Mouse (Mus musculus): ENCODE results near the gene Kcnc3.

The Kcnc3 gene

DNA sequence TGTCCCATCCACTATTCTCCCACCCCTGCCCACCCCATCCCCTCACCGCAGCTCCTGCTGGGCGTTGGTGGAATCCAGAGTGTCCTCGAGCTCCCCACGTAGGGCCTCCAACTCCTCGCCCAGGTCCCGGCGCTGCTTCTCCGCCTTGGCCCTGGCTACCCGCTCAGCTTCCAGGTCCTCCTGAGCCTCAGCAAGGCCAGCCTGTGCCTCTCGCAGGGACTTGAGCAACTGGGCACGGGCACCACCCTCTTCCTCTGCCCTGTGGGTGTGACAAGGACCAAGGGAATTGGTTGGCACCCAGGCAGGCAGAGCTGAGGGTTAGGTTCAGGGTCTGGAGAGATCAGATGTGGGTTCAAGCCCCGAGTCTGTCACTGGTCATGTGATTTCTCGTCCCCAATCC lies 36.5 kb downstream of the Kcnc3 start:
- no peak for DNase-seq (ENCODE audit: low read depth, low spot score)

DNA sequence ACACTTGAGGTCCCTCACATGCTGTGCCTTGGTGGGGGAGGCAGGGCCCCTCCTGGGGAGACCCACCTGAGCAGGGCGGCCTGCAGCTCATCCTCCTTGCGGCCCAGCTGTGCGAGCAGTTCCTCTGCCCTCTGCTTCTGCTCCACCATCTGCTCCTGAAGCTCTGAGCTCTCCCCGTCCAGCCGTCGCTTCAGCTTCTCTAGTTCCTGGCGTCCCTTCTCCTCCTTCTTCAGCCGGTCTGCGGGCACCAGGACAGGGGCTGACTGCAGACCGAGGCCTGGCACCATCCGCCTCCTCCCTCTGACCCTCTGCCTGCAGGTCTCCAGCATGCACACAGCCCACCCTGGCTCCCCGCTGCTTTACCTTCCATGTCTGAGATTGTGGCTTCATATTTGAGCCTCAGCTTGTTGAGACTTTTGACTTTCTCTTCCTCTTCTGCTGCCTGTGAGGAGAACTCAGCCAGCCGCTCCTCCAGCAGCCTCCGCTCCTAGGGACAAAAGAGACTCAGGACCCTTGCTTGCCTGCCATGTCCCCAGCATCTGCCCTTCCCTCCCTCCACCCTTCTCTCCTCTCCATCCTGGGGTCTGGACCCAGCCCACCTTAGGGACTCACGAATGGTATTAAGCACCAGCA lies 38.1 kb downstream of the Kcnc3 start:
- no peak for DNase-seq (ENCODE audit: low read depth, low spot score)

DNA sequence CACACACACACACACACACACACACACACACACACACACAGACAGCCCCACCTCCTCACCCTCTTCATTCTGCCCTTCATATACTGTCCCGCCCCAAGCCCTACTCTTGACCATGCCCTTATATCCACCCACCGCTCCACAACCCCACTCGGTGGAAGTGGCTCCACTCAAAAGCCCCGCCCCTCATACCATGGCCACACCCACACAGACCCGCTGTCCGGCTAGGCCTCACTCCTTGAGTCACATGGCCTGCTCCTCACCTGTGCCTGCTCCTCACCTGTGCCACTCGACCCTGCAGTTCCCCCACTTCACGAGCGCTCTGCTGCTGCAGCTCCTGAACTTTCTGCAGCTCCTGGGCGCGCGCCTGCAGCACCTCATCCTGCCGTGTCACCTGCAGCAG lies 40.0 kb downstream of the Kcnc3 start:
- DNase-seq (ENCODE audit: low read depth, low spot score) = no peak

DNA sequence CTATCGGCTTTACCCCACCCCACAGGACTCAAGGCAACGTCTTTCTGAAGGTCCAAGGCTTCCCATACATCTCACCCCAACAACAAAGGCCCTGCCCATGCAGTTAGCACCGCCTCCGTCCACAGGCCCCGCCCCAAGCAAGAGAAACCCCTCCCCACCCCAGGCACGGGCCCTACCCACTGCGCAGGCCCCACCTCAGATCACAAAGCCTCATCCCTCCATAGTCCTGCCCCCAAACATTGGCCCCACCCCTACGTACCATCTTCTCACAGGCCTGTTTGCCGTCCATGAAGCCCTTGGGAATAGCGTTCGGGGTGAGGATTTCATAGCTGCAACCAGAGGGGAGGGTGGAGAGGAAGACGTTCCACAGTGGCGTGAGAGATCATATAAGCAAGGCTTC lies 42.2 kb downstream of the Kcnc3 start:
- DNase-seq (ENCODE audit: low read depth, low spot score) = no peak

DNA sequence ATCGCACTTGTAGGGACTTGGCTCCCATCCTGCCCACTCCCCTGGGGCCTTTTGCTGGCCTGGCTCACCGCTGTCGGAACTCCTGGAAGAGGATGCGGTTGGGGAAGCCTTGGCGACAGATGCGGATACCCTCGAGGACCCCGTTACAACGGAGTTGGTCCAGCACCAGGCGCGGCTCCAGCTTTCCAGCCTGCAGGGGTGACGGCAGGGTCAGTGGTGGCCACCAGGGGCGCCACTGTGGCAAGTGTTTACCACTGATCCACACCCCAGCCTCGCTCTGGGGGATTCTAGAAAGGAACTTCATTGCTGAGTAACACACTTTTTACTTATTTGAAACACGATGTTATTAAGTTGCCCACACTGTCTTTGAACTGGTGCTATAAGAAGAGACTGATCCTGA lies 42.9 kb downstream of the Kcnc3 start:
- DNase-seq (ENCODE audit: low read depth, low spot score) = no peak

DNA sequence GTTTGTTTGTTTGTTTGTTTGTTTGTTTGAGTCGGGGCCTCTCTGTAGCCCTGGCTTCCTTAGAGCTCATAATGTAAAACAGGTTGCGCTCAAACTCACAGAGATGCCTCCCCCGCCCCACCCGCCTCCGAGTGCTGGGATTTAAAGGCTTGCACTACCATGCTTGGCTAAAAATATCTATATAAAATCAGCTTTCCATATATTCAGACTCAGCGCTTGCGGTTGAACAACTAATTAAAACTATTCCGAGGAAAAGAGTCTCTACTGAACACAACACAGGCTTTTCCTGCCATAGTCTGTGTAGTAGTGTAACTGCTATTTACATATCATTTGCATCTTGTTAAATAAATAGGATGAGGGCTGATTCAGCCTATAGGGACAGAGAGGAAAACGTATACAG lies 46.2 kb downstream of the Kcnc3 start:
- no peak for DNase-seq (ENCODE audit: low read depth, low spot score)

DNA sequence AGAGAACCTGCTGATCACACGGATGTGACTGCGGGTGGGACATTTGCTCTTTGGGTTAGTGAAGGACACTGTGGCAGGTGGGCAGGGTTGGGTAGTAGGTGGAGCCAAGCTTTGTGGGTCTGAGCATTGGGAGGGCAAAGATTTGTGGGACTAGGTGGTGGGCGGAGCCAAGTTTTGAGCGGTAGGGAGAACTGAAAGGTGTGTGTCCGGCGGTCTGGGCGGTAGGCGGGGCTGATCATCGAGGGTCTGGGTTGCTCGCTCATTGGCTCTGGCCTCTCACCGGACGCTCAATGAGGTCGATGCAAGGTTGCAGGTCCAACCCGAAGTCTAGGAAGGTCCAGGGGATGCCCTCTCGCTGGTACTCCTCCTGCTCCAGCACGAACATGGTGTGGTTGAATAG lies 48.2 kb downstream of the Kcnc3 start:
- no peak for DNase-seq (ENCODE audit: low read depth, low spot score)

DNA sequence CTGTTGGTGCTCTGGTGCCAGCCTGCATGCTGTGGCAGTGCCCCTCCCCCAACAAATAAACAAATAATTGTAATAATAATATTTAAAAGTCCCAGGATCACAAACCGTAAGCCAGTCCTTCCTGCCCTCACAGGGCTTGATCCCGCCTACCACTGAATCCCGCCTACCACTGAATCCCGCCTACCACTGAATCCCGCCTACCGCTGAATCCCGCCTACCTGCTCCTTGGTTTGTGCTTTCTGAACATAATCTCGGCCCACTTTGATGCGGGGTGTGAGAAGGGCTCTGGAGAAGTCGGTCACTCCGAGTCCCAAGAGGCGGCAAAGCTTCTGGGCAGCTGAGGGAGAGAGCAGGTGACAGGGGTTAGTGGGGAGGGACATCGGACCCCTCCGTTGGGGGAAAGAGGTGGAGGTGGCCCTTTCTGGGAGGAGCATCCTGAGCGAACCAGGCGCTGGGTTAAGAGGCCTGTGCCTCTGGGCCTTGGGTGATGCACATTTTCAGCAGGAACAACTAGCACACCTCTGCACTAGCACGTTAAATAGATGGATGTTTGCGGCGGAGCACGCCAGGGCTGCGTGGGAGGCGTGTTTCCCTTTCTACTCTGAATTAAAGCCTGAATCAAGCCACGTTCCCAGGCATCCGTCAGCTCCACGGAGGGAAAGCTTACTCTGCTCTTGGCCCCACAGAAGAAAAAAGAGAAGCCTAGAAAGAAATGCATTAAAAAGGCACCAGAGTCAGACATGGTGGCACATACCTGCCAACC lies 50.6 kb downstream of the Kcnc3 start:
- no peak for DNase-seq (ENCODE audit: low read depth, low spot score)

DNA sequence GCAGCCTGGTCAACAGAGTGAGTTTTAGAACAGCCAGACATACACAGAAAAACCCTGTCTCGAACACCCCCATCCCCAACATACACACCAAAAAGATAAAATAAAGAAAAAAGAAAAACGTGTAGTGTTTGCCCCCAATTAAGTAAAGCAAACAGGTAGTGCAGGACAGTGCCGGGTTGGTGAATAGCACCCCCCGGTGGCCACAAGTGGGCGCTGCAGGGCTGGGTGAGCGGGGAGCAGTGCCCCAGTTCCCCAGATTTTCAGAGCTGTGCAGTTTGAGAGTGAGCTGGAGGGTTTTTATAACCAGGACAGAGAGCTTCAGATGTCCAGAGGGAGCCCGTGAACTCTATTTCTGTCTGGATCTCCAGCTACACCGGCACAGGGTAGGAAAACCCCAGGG lies 51.4 kb downstream of the Kcnc3 start:
- DNase-seq (ENCODE audit: low read depth, low spot score) = no peak

DNA sequence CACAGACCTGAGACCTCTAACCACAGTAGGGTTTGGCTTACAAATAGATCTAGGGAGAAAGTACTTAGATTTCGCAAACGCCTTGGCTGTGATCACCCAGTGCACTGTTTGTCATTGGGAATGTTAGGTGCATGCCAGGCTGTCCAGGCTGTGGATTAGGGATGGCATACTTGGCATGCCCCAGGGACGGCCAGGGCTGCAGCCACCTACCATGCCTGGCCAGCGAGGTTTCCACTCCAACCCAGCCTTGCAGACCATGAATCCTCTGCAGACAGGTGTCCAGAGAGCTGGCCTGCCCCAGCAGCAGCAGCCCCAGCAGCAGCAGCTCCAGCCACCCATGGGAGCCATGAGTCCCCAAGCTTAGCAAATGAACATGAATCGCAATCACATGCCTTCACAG lies 54.8 kb downstream of the Kcnc3 start:
- DNase-seq (ENCODE audit: low read depth, low spot score) = no peak

DNA sequence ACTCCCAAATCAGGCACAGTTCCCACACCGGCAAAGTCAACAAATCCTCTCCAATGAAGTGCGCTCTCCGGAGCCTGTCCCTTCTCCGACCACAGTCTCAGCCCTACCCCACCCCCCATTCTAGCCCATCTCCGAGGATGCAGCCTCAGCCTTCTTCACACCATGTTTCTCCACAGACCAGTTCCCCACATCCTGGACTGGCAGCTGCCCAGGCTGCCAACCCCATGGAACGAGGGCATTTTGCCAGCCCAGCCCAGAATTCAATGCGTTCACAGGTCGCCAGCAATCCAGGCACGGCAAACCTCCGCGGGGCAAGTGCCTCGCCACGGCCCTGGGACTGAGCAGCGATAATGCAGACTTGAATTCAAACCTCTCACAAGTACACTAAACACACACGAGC lies 55.5 kb downstream of the Kcnc3 start:
- no peak for DNase-seq (ENCODE audit: low read depth, low spot score)

DNA sequence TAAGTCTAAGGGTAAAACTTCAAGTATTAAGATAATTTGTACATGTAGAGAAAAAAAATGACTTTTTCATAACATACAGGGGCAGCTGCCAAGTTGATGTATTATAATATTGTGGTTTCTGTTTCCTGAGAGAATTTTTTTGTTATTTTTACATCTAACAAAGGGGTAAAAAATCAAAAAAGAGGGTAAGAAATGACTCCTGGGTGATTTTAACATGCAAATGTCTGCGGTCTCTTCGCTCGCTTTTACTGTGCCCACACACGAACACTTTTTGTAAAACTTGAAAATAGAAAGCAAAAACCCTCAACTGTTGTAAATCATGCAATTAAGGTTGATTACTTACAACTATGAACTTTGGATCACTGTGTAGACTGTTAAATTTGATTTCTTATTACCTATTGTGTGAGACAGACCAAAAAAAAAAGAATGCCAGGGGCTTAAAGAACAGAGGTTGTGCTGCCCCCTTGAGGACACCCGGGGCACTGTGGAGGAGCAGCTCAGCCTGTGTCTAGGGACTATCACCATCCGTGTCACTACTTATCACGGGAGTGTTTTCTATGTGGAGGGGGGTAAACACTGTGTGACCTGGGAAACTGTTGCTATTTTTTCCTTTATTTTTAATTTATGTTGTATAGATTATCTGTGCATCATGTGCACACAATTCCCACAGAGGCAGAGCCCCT lies 56.7 kb downstream of the Kcnc3 start:
- peak; percentile 40 for DNase-seq (ENCODE audit: low read depth, low spot score)

DNA sequence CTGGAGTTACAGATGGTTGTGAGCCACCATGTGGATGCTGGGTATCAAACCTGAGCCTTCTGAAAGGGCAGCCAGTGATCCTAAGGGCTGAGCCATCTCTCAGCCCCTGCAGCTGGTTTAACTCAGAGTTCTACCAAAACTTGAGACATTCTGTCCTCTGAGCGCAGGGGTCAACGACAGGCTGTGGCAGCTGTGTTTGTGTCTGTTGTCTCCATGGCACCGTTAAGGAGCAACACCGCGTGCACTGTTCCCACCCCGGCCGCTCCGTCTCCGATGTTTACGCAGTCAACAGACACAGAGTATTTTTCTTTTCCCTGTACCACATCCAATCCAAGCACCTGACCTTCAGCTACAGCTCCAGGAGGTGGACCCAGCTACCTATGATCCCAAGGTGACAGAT lies 57.3 kb downstream of the Kcnc3 start:
- no peak for DNase-seq (ENCODE audit: low read depth, low spot score)

DNA sequence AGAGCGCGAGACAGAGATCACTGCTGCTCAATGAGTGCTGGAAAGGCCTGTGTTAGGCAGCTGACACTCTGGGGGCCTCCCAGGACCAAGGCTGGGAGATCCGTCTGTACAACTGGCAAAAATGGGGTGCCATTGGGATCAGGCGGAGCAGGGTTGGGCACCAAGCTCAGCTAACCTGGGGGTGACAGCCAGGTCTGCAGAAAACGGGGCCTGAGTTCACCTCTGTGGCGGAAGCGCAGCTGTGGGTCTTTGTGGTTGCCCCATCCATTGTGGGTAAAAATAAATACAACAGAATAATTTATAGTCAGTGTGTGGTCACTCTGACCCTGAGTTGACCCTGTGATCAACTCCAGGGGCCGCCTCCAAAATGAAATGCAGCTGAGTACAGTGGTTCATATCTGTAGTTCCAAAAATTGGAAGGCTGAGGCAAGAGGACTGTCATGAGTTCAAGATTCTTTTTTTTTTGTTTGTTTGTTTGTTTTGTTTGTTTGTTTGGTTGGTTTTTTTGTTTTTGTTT lies 58.7 kb downstream of the Kcnc3 start:
- DNase-seq (ENCODE audit: low read depth, low spot score) = no peak

DNA sequence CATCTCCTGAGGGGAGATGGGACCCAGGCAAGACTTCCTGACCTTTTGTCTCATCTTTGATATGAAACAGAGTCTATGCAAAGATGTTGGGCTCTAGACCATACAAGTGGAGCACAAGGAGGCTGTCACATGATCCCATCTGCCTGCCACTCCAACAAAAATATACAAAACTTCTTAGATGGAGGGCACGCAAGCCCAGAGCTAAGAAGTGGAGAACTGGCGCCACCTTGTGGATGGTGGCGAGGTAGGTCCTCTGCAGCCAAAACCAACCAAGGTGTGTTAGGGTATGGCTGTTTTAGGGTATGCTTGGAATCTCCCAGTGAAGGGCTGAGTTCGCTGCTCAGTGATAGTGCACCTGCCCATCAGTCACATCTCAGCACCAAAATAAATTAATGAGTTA lies 59.5 kb downstream of the Kcnc3 start:
- DNase-seq (ENCODE audit: low read depth, low spot score) = peak; percentile 74

DNA sequence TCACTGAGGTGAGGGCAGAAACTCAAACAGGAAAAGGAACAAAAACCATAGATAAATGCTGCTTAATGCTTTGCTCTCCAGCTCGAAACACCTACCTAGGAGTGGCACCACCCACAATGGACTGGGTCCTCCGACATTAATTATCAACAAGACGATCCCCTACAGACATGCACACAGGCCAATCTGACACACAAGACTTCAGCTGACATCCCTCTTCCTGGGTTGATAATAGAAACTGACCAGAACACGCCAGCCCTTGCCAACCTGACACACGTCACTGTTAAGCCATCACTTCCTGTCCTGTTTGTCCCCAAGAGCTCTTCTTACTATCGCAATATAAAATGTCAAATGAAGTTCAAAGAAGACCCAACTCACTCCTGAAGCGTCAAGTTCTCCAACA lies 61.0 kb downstream of the Kcnc3 start:
- no peak for DNase-seq (ENCODE audit: low read depth, low spot score)

DNA sequence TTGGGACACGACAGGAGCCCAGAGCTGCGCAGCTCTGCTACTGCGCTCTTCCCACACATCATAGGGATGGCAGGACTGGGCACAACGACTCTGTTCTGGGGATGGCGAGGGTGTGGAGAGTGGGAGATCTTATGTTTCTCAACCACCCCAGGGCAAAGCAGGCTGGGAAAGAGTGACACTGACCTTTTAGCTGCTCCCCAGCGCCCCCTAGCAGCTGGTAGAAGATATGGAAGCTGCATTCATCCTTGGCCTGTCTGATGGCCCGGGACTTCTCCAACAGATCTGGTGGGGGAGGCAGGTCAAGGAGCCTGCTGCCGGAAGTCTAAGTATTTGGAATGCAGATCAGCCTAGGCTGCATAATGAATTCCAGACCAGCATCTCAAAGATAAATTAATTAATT lies 63.3 kb downstream of the Kcnc3 start:
- DNase-seq (ENCODE audit: low read depth, low spot score) = no peak

All from forelimb bud, embryonic 11.5 days (tissue).